Mouse (Mus musculus) heart, embryonic 10.5 days (tissue): ENCODE results near the gene Smu1. TPM values are rescaled to one million over a fixed set of nuclear protein-coding genes. Genes with fewer than 3 reads are reported as not detected.
"Not testable (repeated sequence)": the region's sequence is repeated elsewhere in the genome, so short reads cannot be mapped to it uniquely, and the experiment has no call there.

Experiments used
- DNase-seq: peaks from one replicate; pipeline ENCODE4 v3.0.0-alpha.2; 2017; ENCODE audit warnings: low spot score
- H3K27ac ChIP-seq: fragments of 300-500 bp; sonication (generic); 2 replicates; pipeline ENCODE4 v1.5.1; 2016; ENCODE audit warnings: mild to moderate bottlenecking
- H3K27me3 ChIP-seq: fragments of 300-500 bp; sonication (generic); 2 replicates; pipeline ENCODE4 v1.6.1; 2016; ENCODE audit warnings: mild to moderate bottlenecking; ENCODE audit not compliant: poor library complexity, insufficient read depth, severe bottlenecking
- H3K36me3 ChIP-seq: fragments of 300-500 bp; sonication (generic); 2 replicates; pipeline ENCODE4 v1.6.1; 2016; ENCODE audit warnings: mild to moderate bottlenecking, moderate library complexity
- H3K4me1 ChIP-seq: fragments of 300-500 bp; sonication (generic); 2 replicates; pipeline ENCODE4 v1.6.1; 2016; ENCODE audit warnings: mild to moderate bottlenecking
- H3K4me3 ChIP-seq: fragments of 300-500 bp; sonication (generic); 2 replicates; pipeline ENCODE4 v1.5.1; 2016; ENCODE audit warnings: mild to moderate bottlenecking, moderate library complexity
- H3K9me3 ChIP-seq: fragments of 300-500 bp; sonication (generic); 2 replicates; pipeline ENCODE4 v1.6.1; 2016; ENCODE audit warnings: mild to moderate bottlenecking, moderate library complexity
- WGBS: fragments of 180-500 bp; shearing (Covaris S2); methylation state at CpG from one replicate; pipeline ENCODE4 v1.1.7; 2016; 5-methylcytosine and 5-hydroxymethylcytosine counted together
- polyA plus RNA-seq: library from polyadenylated mRNA; unstranded; fragments of >200 nt; fragmentation: Nextera tagmentation; extraction: Ambion mirVana; gene quantifications from 2 replicates; pipeline ENCODE4 v1.2.1, GENCODE M21; 2016

Smu1 gene
- 125 and 158 TPM in 2 replicates for polyA plus RNA-seq

GRCm38 (mm10) chr4:40757780-40758420 lies at the start of gene Smu1:
Gene Smu1, minus strand, starts transcription at chr4:40757923.
- WGBS = under 1% methylated on average over 40 of the region's 40 CpGs
- DNase-seq = peak; percentile 97
- H3K4me3 ChIP-seq = peak within 1 kb of the TSS; percentile 89
- H3K4me1 ChIP-seq = no peaks in the 10 kb centered on the region; the same call in 1 of the 2 replicates
- H3K27me3 ChIP-seq = no peaks in the 10 kb centered on the region
- H3K27ac ChIP-seq = peak within 1 kb of the TSS; percentile 93
- H3K9me3 ChIP-seq = no peaks in the 10 kb centered on the region
- peaks cover 30% of the 10 kb centered on the region for H3K36me3 ChIP-seq

- DNase-seq = no peak
- 90% methylated on average over 4 of the region's 4 CpGs for WGBS
- peaks cover 6% of the 10 kb centered on the region for H3K4me1 ChIP-seq
- no peaks in the 10 kb centered on the region for H3K27me3 ChIP-seq
- H3K9me3 ChIP-seq = no peaks in the 10 kb centered on the region
- peaks cover 89% of the 10 kb centered on the region for H3K36me3 ChIP-seq
- no peak overlapping the region for H3K4me3 ChIP-seq
- H3K27ac ChIP-seq = no peak overlapping the region
Observed at GRCm38 (mm10) chr4:40807382-40807781, 49.7 kb upstream of the Smu1 start.

GRCm38 (mm10) chr4:40805401-40805800 lies 47.7 kb upstream of the Smu1 start:
- Histone ChIP-seq H3K36me3 (peaks cover 76% of the 10 kb centered on the region), H3K4me3 (no peak overlapping the region), H3K9me3 (no peaks in the 10 kb centered on the region), H3K4me1 (peaks cover 10% of the 10 kb centered on the region), H3K27me3 (no peaks in the 10 kb centered on the region), H3K27ac (no peak overlapping the region)
- 89% methylated on average over 8 of the region's 8 CpGs for WGBS
- DNase-seq = no peak

- no peaks in the 10 kb centered on the region for H3K9me3 ChIP-seq
- H3K4me3 ChIP-seq = no peak overlapping the region
- peaks cover 52% of the 10 kb centered on the region for H3K36me3 ChIP-seq
- 88% methylated on average over 3 of the region's 3 CpGs for whole genome bisulfite sequencing
- H3K27me3 ChIP-seq = no peaks in the 10 kb centered on the region
- DNase-seq = no peak
- peaks cover 16% of the 10 kb centered on the region for H3K4me1 ChIP-seq
- H3K27ac ChIP-seq = no peak overlapping the region
Observed at GRCm38 (mm10) chr4:40802787-40803186, 45.1 kb upstream of the Smu1 start.

GRCm38 (mm10) chr4:40801908-40802307 lies 44.2 kb upstream of the Smu1 start:
- WGBS = 67% methylated on average over 4 of the region's 4 CpGs
- H3K27ac ChIP-seq = no peak overlapping the region
- H3K4me1 ChIP-seq = peaks cover 16% of the 10 kb centered on the region
- H3K27me3 ChIP-seq = no peaks in the 10 kb centered on the region
- no peaks in the 10 kb centered on the region for H3K9me3 ChIP-seq
- DNase-seq = no peak
- H3K36me3 ChIP-seq = peaks cover 48% of the 10 kb centered on the region
- H3K4me3 ChIP-seq = no peak overlapping the region

- Histone ChIP-seq H3K27ac (no peak overlapping the region), H3K9me3 (no peaks in the 10 kb centered on the region), H3K36me3 (peaks cover 39% of the 10 kb centered on the region), H3K27me3 (no peaks in the 10 kb centered on the region), H3K4me3 (no peak overlapping the region), H3K4me1 (peaks cover 16% of the 10 kb centered on the region)
- DNase-seq = no peak
- 54% methylated on average over 3 of the region's 3 CpGs for WGBS
Observed at GRCm38 (mm10) chr4:40800873-40801272, 43.1 kb upstream of the Smu1 start.

- not testable (repeated sequence) for H3K9me3 ChIP-seq, H3K27ac ChIP-seq, H3K4me3 ChIP-seq, H3K27me3 ChIP-seq, DNase-seq
- Histone ChIP-seq H3K4me1 (peaks cover 16% of the 10 kb centered on the region), H3K36me3 (peaks cover 32% of the 10 kb centered on the region)
- WGBS = 68% methylated on average over 2 of the region's 2 CpGs
Observed at GRCm38 (mm10) chr4:40798833-40799555, 41.3 kb upstream of the Smu1 start.

GRCm38 (mm10) chr4:40795761-40796160 lies 38.0 kb upstream of the Smu1 start:
- 85% methylated on average over 3 of the region's 3 CpGs for WGBS
- H3K36me3 ChIP-seq = peaks cover 14% of the 10 kb centered on the region

GRCm38 (mm10) chr4:40794320-40794719 lies 36.6 kb upstream of the Smu1 start:
- no peak for DNase-seq
- no peaks in the 10 kb centered on the region for H3K9me3 ChIP-seq
- no peak overlapping the region for H3K27ac ChIP-seq
- H3K36me3 ChIP-seq = peaks cover 14% of the 10 kb centered on the region
- no peak overlapping the region for H3K4me3 ChIP-seq
- no peaks in the 10 kb centered on the region for H3K27me3 ChIP-seq
- H3K4me1 ChIP-seq = peaks cover 6% of the 10 kb centered on the region; the same call in 1 of the 2 replicates

More at GRCm38 (mm10) chr4:40795761-40796160, 38.0 kb upstream of the Smu1 start:
- Histone ChIP-seq H3K27ac (no peak overlapping the region), H3K9me3 (no peaks in the 10 kb centered on the region), H3K27me3 (no peaks in the 10 kb centered on the region), H3K4me3 (no peak overlapping the region), H3K4me1 (peaks cover 6% of the 10 kb centered on the region; the same call in 1 of the 2 replicates)
- no peak for DNase-seq

- WGBS = 84% methylated on average over 4 of the region's 4 CpGs
- H3K4me1 ChIP-seq = no peaks in the 10 kb centered on the region
- H3K4me3 ChIP-seq = no peak overlapping the region
- H3K27ac ChIP-seq = no peak overlapping the region
- no peaks in the 10 kb centered on the region for H3K9me3 ChIP-seq
- DNase-seq = no peak
- H3K36me3 ChIP-seq = peaks cover 7% of the 10 kb centered on the region; the same call in 1 of the 2 replicates
- no peaks in the 10 kb centered on the region for H3K27me3 ChIP-seq
Observed at GRCm38 (mm10) chr4:40791176-40791575, 33.5 kb upstream of the Smu1 start.

- WGBS = 85% methylated on average over 4 of the region's 4 CpGs
- no peak overlapping the region for H3K4me3 ChIP-seq
Observed at GRCm38 (mm10) chr4:40786578-40786977, 28.9 kb upstream of the Smu1 start.

GRCm38 (mm10) chr4:40785620-40786166 lies 28.0 kb upstream of the Smu1 start:
- H3K4me1 ChIP-seq = peaks cover 15% of the 10 kb centered on the region
- no peak overlapping the region for H3K27ac ChIP-seq
- no peak overlapping the region for H3K4me3 ChIP-seq
- 69% methylated on average over 9 of the region's 9 CpGs for WGBS
- no peaks in the 10 kb centered on the region for H3K27me3 ChIP-seq
- no peaks in the 10 kb centered on the region for H3K9me3 ChIP-seq
- no peaks in the 10 kb centered on the region for H3K36me3 ChIP-seq
- no peak for DNase-seq

More at GRCm38 (mm10) chr4:40786578-40786977, 28.9 kb upstream of the Smu1 start:
- Histone ChIP-seq H3K9me3 (no peaks in the 10 kb centered on the region), H3K36me3 (no peaks in the 10 kb centered on the region), H3K4me1 (peaks cover 8% of the 10 kb centered on the region), H3K27ac (no peak overlapping the region), H3K27me3 (no peaks in the 10 kb centered on the region)
- no peak for DNase-seq

- 79% methylated on average over 10 of the region's 10 CpGs for WGBS
- no peak for DNase-seq
- H3K27me3 ChIP-seq = no peaks in the 10 kb centered on the region
- H3K36me3 ChIP-seq = no peaks in the 10 kb centered on the region
- H3K4me1 ChIP-seq = peaks cover 15% of the 10 kb centered on the region
- no peaks in the 10 kb centered on the region for H3K9me3 ChIP-seq
- no peak overlapping the region for H3K4me3 ChIP-seq
- no peak overlapping the region for H3K27ac ChIP-seq
Observed at GRCm38 (mm10) chr4:40784556-40785169, 26.9 kb upstream of the Smu1 start.
